Mouse (Mus musculus) midbrain, postnatal 0 days (tissue): Measurements from ENCODE around the gene Dlx4. TPM values are rescaled to one million over a fixed set of nuclear protein-coding genes. Genes with fewer than 3 reads are reported as not detected.

Experiments used
- ATAC-seq: fragments of 200-750 bp; cut with Nextera tagmentation; 2 replicates; pipeline ENCODE4 v1.8.0; 2017; ENCODE audit warnings: moderate number of reproducible peaks, mild to moderate bottlenecking, moderate TSS enrichment, moderate library complexity; ENCODE audit not compliant: low FRiP score
- DNase-seq: peaks from one replicate; pipeline ENCODE4 v3.0.0-alpha.2; 2015; ENCODE audit warnings: low spot score
- H3K27ac ChIP-seq: fragments of 300-500 bp; sonication (generic); 2 replicates; pipeline ENCODE4 v1.5.1; 2014; ENCODE audit warnings: low read depth, mild to moderate bottlenecking, low read length, mixed read lengths
- H3K27me3 ChIP-seq: fragments of 300-500 bp; sonication (generic); 2 replicates; pipeline ENCODE4 v1.6.1; 2014; ENCODE audit warnings: low read length, control low read depth, mixed read lengths; ENCODE audit not compliant: insufficient read depth
- H3K36me3 ChIP-seq: fragments of 300-500 bp; sonication (generic); 2 replicates; pipeline ENCODE4 v1.6.1; 2014; ENCODE audit warnings: low read length, control low read depth, mixed read lengths; ENCODE audit not compliant: insufficient read depth
- H3K4me1 ChIP-seq: fragments of 300-500 bp; sonication (generic); 2 replicates; pipeline ENCODE4 v1.6.1; 2014; ENCODE audit warnings: mild to moderate bottlenecking, control low read depth, antibody characterized with exemption, low read length, mixed read lengths; ENCODE audit not compliant: insufficient read depth
- H3K4me2 ChIP-seq: fragments of 300-500 bp; sonication (generic); 2 replicates; pipeline ENCODE4 v1.6.1; 2014; ENCODE audit warnings: low read depth, mild to moderate bottlenecking, low read length, mixed read lengths; ENCODE audit not compliant: poor library complexity, severe bottlenecking
- H3K4me3 ChIP-seq: fragments of 300-500 bp; sonication (generic); 2 replicates; pipeline ENCODE4 v1.5.1; 2014; ENCODE audit warnings: low read depth, mild to moderate bottlenecking, low read length, moderate library complexity
- H3K9ac ChIP-seq: fragments of 300-500 bp; sonication (generic); replicated peaks from 2 replicates; pipeline ENCODE4 v1.6.1; 2014; ENCODE audit warnings: mild to moderate bottlenecking, low read length, moderate library complexity, mixed read lengths; ENCODE audit not compliant: poor library complexity, severe bottlenecking
- H3K9me3 ChIP-seq: fragments of 300-500 bp; sonication (generic); 2 replicates; pipeline ENCODE4 v1.6.1; 2016; ENCODE audit warnings: low read length, control low read depth
- CTCF ChIP-seq: IDR thresholded peaks from 2 replicates; pipeline ENCODE4 v1.5.1; 2016; ENCODE audit warnings: antibody characterized with exemption, mild to moderate bottlenecking
- WGBS: fragments of 180-500 bp; shearing (Covaris S2); extraction: QIAGEN DNeasy Blood & Tissue Kit; methylation state at CpG from one replicate; pipeline ENCODE4 v1.1.7; 2014; 5-methylcytosine and 5-hydroxymethylcytosine counted together
- polyA plus RNA-seq: library from polyadenylated mRNA; unstranded; fragments of >200 nt; fragmentation: Nextera tagmentation; extraction: Ambion mirVana; gene quantifications from 2 replicates; pipeline ENCODE4 v1.2.1, GENCODE M21; 2015
- total RNA-seq: library from RNA; depleted of rRNA; stranded (reverse); fragments of >200 nt; gene quantifications from 2 replicates; pipeline ENCODE4 v1.2.3, GENCODE M21; 2014; rRNA removed

The Dlx4 gene
- total RNA-seq (0.60 TPM in 1 of 2 replicates, not detected in the other), polyA plus RNA-seq (0.47 and 0.51 TPM in 2 replicates)

DNA sequence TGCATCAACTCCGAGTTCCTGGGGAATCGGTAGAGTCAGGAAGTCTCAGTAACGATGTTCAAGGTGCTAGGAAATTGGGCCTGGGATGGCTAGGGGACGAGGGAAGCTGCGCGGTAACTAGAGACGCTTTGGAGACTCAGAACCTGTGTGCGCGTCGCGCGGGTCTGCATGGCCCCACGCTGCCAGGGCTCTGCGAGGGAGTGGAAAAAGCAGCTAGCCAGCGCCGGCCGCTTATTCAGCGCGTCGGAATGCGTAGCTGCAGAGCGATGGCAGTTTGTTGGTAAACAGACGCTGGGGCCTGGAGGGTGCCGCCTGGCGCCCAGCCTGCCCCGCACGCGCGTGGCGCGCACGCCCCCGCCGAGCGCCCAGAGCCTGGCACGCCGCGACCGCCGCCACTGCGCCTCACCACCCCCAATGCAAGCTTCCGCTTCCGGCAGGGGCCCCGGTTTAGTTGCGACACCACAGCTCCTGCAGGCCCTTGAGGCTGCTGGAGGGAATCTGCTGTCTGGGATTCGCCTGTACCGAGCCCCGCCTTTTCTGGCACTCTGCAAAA, at the start of gene Dlx4:
Gene Dlx4 (minus strand): TSS at position 413 of the 553 bp plus-strand sequence.
- Histone ChIP-seq H3K27ac (no peak within 1 kb of the TSS), H3K4me1 (peaks cover 11% of the 10 kb centered on the region; the same call in 1 of the 2 replicates), H3K36me3 (no peaks in the 10 kb centered on the region), H3K4me2 (peak within 1 kb of the TSS; percentile 48), H3K9ac (no peak within 1 kb of the TSS), H3K9me3 (no peaks in the 10 kb centered on the region), H3K27me3 (peaks cover 85% of the 10 kb centered on the region), H3K4me3 (peak within 1 kb of the TSS; percentile 28)
- ATAC-seq (no peak), DNase-seq (no peak)
- no peak for TF ChIP-seq CTCF
- WGBS, result under 1% methylated on average over 48 of the region's 48 CpGs

DNA sequence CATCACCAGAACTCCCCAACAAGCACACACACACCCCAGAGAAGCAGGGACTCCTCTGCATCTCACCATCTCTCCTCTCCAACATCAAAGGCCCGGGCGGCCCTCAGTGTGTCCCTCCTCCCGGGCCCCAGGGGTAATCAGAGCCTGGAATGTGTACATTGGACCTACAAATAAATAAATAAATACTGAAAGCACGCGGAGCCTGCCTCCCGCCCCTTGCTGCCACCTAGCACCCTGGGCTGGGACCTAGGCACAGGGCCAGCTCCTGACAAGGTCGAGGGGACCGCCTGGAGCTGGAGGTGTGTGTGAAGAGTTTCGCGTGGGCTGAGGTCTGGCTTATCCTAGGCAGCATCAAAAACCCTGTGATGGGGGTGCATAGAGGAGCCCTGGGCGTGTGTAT, 43.8 kb upstream of the Dlx4 start:
- H3K4me3 ChIP-seq, result no peak overlapping the region
- H3K4me1 ChIP-seq, result no peaks in the 10 kb centered on the region
- H3K27me3 ChIP-seq, result no peaks in the 10 kb centered on the region
- H3K4me2 ChIP-seq, result no peak overlapping the region
- no peaks in the 10 kb centered on the region for H3K9me3 ChIP-seq
- WGBS, result 71% methylated on average over 11 of the region's 11 CpGs
- H3K9ac ChIP-seq, result no peak overlapping the region
- H3K27ac ChIP-seq, result no peak overlapping the region
- DNase-seq, result no peak
- no peak for TF ChIP-seq CTCF
- H3K36me3 ChIP-seq, result no peaks in the 10 kb centered on the region
- ATAC-seq, result no peak

DNA sequence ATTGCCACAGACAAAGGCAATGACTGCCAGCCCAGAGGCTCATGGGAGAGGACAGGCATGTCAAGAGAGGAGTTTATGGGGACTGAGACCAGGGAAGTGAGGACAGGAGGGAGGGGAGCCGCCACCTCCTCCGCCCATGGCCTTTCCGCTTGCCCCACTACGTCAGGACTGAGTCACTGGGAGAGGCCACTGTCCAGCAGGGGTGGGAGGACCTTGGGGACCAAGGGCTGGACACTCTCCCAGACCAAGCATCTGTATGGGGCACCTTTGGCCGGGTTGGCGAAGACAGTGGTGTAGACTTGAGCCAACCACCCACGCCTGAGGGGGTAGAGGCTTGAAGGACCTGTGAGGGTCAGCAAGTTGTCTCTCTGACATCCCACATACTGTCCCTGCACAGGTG, 40.8 kb upstream of the Dlx4 start:
- Histone ChIP-seq H3K27ac (no peak overlapping the region), H3K4me2 (no peak overlapping the region), H3K4me1 (peaks cover 3% of the 10 kb centered on the region; the same call in 1 of the 2 replicates), H3K9me3 (no peaks in the 10 kb centered on the region), H3K9ac (no peak overlapping the region), H3K27me3 (no peaks in the 10 kb centered on the region), H3K4me3 (no peak overlapping the region), H3K36me3 (no peaks in the 10 kb centered on the region)
- TF ChIP-seq CTCF, result no peak
- DNase-seq (no peak), ATAC-seq (no peak)
- WGBS, result 93% methylated on average over 7 of the region's 7 CpGs

DNA sequence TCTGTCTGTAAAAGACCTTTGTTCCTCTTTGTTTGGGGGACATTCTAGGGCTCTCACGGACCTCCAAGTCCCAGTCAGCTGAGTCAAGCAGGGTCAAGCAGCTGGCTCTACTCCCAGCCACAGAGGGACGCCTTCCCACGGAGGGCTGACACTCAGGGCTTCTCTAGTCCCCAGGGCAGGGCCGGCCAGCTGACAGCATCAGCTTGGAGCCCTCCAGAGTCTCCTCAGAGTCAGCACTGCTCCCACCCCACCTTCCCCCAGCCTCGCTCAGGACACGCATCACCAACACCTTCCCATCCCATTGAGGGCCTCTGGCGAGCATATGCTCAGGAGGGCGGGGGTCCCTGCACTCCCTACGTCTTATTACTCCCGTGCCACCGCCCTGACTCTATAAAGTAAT, 39.6 kb upstream of the Dlx4 start:
- WGBS, result 31% methylated on average over 11 of the region's 11 CpGs
- Histone ChIP-seq H3K27ac (no peak overlapping the region), H3K27me3 (no peaks in the 10 kb centered on the region), H3K4me2 (no peak overlapping the region), H3K9me3 (no peaks in the 10 kb centered on the region), H3K4me3 (no peak overlapping the region), H3K4me1 (peaks cover 3% of the 10 kb centered on the region; the same call in 1 of the 2 replicates), H3K9ac (no peak overlapping the region), H3K36me3 (no peaks in the 10 kb centered on the region)
- ATAC-seq, result no peak
- no peak for TF ChIP-seq CTCF
- no peak for DNase-seq

DNA sequence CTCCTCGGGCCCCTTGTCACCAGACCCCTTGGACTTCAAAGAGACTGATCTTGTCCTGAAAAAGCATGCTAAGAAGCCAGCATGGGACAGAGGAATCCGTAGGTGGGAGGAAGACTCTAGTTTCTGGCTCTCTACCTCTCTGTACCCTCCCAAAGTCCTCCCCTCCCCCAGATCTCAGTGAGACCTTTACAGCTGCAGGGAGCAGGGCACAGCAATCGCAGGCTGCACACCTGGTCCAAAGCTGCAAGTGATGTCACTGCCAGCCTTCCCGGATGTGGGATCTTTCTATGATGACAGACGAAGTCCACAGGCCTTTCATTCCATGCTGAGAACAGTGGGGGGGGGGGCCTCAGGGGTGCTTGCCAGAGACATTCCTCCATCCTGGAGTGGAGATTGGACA, 38.5 kb upstream of the Dlx4 start:
- 33% methylated on average over 5 of the region's 5 CpGs for WGBS
- H3K27ac ChIP-seq, result no peak overlapping the region
- no peaks in the 10 kb centered on the region for H3K9me3 ChIP-seq
- no peaks in the 10 kb centered on the region for H3K36me3 ChIP-seq
- DNase-seq, result no peak
- H3K4me2 ChIP-seq, result no peak overlapping the region
- TF ChIP-seq CTCF, result no peak
- H3K4me1 ChIP-seq, result peaks cover 3% of the 10 kb centered on the region; the same call in 1 of the 2 replicates
- H3K9ac ChIP-seq, result no peak overlapping the region
- ATAC-seq, result no peak
- H3K4me3 ChIP-seq, result no peak overlapping the region
- no peaks in the 10 kb centered on the region for H3K27me3 ChIP-seq

DNA sequence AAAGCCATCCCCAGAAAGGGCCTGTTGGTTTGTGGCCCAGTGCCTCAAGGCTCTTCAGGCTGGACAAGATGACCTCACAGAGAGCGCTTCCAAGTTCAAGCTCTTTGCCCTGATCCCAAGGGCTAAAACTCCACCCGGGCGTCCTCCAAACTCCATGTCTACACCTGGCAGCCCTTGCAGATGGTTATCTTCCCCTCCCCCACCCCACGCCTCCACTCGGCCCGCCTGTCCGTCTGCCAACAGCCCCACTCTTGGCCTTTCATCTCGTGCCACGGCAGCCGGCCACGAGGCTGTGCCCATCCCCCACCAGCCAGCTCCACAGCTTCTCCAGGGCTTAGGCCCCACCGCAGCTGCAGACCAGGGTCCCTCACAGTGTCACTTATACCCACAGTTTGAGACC, 33.2 kb upstream of the Dlx4 start:
- no peaks in the 10 kb centered on the region for H3K27me3 ChIP-seq
- no peak overlapping the region for H3K27ac ChIP-seq
- peaks cover 3% of the 10 kb centered on the region; the same call in 1 of the 2 replicates for H3K4me1 ChIP-seq
- H3K36me3 ChIP-seq, result no peaks in the 10 kb centered on the region
- ATAC-seq (no peak), DNase-seq (no peak)
- H3K9me3 ChIP-seq, result no peaks in the 10 kb centered on the region
- H3K9ac ChIP-seq, result no peak overlapping the region
- no peak overlapping the region for H3K4me3 ChIP-seq
- no peak for TF ChIP-seq CTCF
- 48% methylated on average over 12 of the region's 12 CpGs for WGBS
- H3K4me2 ChIP-seq, result no peak overlapping the region
